Mouse (Mus musculus): ENCODE measurements around the gene Ttll9. TPM values are rescaled to one million over a fixed set of nuclear protein-coding genes. Genes with fewer than 3 reads are reported as not detected.

Gene Ttll9
- polyA plus RNA-seq, 1 experiment from 2014 or later: 0.62 TPM

Other genes with a start within 250 kb of the Ttll9 start
- 52.7 and 56.3 TPM in 2 replicates for gene Id1, start 226.2 kb upstream of the Ttll9 start, polyA plus RNA-seq (2014; fragmentation: Nextera tagmentation; extraction: Ambion mirVana)
- 6.7 and 8.5 TPM in 2 replicates for gene Cox4i2, start 208.3 kb upstream of the Ttll9 start, polyA plus RNA-seq (2014; fragmentation: Nextera tagmentation; extraction: Ambion mirVana)
- gene Bcl2l1, start 130.8 kb upstream of the Ttll9 start, polyA plus RNA-seq (2014; fragmentation: Nextera tagmentation; extraction: Ambion mirVana): 61.7 and 69.3 TPM in 2 replicates
- 107 and 118 TPM in 2 replicates for gene Tpx2, start 114.5 kb upstream of the Ttll9 start, polyA plus RNA-seq (2014; fragmentation: Nextera tagmentation; extraction: Ambion mirVana)
- gene Mylk2, start 51.1 kb upstream of the Ttll9 start, polyA plus RNA-seq (2014; fragmentation: Nextera tagmentation; extraction: Ambion mirVana): not detected in 2 replicates
- 0.21 and 0.36 TPM in 2 replicates for gene Foxs1, start 29.3 kb upstream of the Ttll9 start, polyA plus RNA-seq (2014; fragmentation: Nextera tagmentation; extraction: Ambion mirVana)
- gene Dusp15, start 10.8 kb upstream of the Ttll9 start, polyA plus RNA-seq (2014; fragmentation: Nextera tagmentation; extraction: Ambion mirVana): not detected in 2 replicates
- gene Pdrg1, start 52.9 kb downstream of the Ttll9 start, polyA plus RNA-seq (2014; fragmentation: Nextera tagmentation; extraction: Ambion mirVana): 65.0 and 69.5 TPM in 2 replicates
- gene Xkr7, start 69.4 kb downstream of the Ttll9 start, polyA plus RNA-seq (2014; fragmentation: Nextera tagmentation; extraction: Ambion mirVana): not detected in 2 replicates
- 1.5 and 2.0 TPM in 2 replicates for gene Ccm2l, start 103.5 kb downstream of the Ttll9 start, polyA plus RNA-seq (2014; fragmentation: Nextera tagmentation; extraction: Ambion mirVana)
- gene Hck, start 146.0 kb downstream of the Ttll9 start, polyA plus RNA-seq (2014; fragmentation: Nextera tagmentation; extraction: Ambion mirVana): 5.1 and 5.2 TPM in 2 replicates
- gene Tm9sf4, start 198.8 kb downstream of the Ttll9 start, polyA plus RNA-seq (2014; fragmentation: Nextera tagmentation; extraction: Ambion mirVana): 65.4 and 71.4 TPM in 2 replicates